Mouse (Mus musculus): ENCODE measurements around the gene Retsat. TPM values are rescaled to one million over a fixed set of nuclear protein-coding genes. Genes with fewer than 3 reads are reported as not detected.

Retsat gene
- total RNA-seq, 2 experiments from 2014 or later, result 15.6 to 24.3 TPM

- ATAC-seq (replicated peaks; ENCODE audit: low FRiP score, low TSS enrichment, poor library complexity, severe bottlenecking), result no peak
These were observed 56.1 kb downstream of the Retsat start for GRCm38 (mm10) chr6:72654355-72654754.

GRCm38 (mm10) chr6:72655309-72656052, 57.2 kb downstream of the Retsat start:
- ATAC-seq (replicated peaks; ENCODE audit: low FRiP score, low TSS enrichment, poor library complexity, severe bottlenecking), result no peak

- ATAC-seq (replicated peaks; ENCODE audit: low FRiP score, low TSS enrichment, poor library complexity, severe bottlenecking), result no peak
These were observed 57.8 kb downstream of the Retsat start for GRCm38 (mm10) chr6:72656053-72656442.

- ATAC-seq (replicated peaks; ENCODE audit: low FRiP score, low TSS enrichment, poor library complexity, severe bottlenecking), result no peak
These were observed 59.7 kb downstream of the Retsat start for GRCm38 (mm10) chr6:72658006-72658405.

Other genes starting within 250 kb of the Retsat start
- 0.92 and 5.0 TPM in 2 replicates for gene Tmem150a, start 243.0 kb upstream of the Retsat start, total RNA-seq (2014; fragmentation: Nextera tagmentation)
- not detected in 2 replicates for gene Tmem150a, start 243.0 kb upstream of the Retsat start, total RNA-seq (2017)
- gene Rnf181, start 231.5 kb upstream of the Retsat start, total RNA-seq (2014; fragmentation: Nextera tagmentation), result 82.6 and 91.5 TPM in 2 replicates
- 34.8 and 55.5 TPM in 2 replicates for gene Rnf181, start 231.5 kb upstream of the Retsat start, total RNA-seq (2017)
- gene Vamp5, start 218.0 kb upstream of the Retsat start, total RNA-seq (2014; fragmentation: Nextera tagmentation), result 420 and 424 TPM in 2 replicates
- gene Vamp5, start 218.0 kb upstream of the Retsat start, total RNA-seq (2017), result 125 and 132 TPM in 2 replicates
- 225 and 320 TPM in 2 replicates for gene Vamp8, start 207.8 kb upstream of the Retsat start, total RNA-seq (2014; fragmentation: Nextera tagmentation)
- 240 and 305 TPM in 2 replicates for gene Vamp8, start 207.8 kb upstream of the Retsat start, total RNA-seq (2017)
- gene Ggcx, start 184.2 kb upstream of the Retsat start, total RNA-seq (2014; fragmentation: Nextera tagmentation), result 8.6 and 11.3 TPM in 2 replicates
- 3.7 and 11.2 TPM in 2 replicates for gene Ggcx, start 184.2 kb upstream of the Retsat start, total RNA-seq (2017)
- 555 and 732 TPM in 2 replicates for gene Mat2a, start 158.9 kb upstream of the Retsat start, total RNA-seq (2014; fragmentation: Nextera tagmentation)
- gene Mat2a, start 158.9 kb upstream of the Retsat start, total RNA-seq (2017), result 235 and 332 TPM in 2 replicates
- gene Sh2d6, start 76.8 kb upstream of the Retsat start, total RNA-seq (2014; fragmentation: Nextera tagmentation), result not detected in 2 replicates
- not detected in 2 replicates for gene Sh2d6, start 76.8 kb upstream of the Retsat start, total RNA-seq (2017)
- gene Capg, start 54.1 kb upstream of the Retsat start, total RNA-seq (2014; fragmentation: Nextera tagmentation), result 23.7 and 36.7 TPM in 2 replicates
- gene Capg, start 54.1 kb upstream of the Retsat start, total RNA-seq (2017), result 37.9 and 39.3 TPM in 2 replicates
- 16.2 and 17.0 TPM in 2 replicates for gene Elmod3, start 62 bp upstream of the Retsat start, total RNA-seq (2014; fragmentation: Nextera tagmentation)
- gene Elmod3, start 62 bp upstream of the Retsat start, total RNA-seq (2017), result 6.6 and 8.1 TPM in 2 replicates
- 22.6 and 29.3 TPM in 2 replicates for gene Tgoln1, start 18.5 kb downstream of the Retsat start, total RNA-seq (2014; fragmentation: Nextera tagmentation)
- gene Tgoln1, start 18.5 kb downstream of the Retsat start, total RNA-seq (2017), result 51.4 and 64.7 TPM in 2 replicates
- gene Tcf7l1, start 190.8 kb downstream of the Retsat start, total RNA-seq (2014; fragmentation: Nextera tagmentation), result 0.90 TPM in 1 of 2 replicates, not detected in the other
- gene Tcf7l1, start 190.8 kb downstream of the Retsat start, total RNA-seq (2017), result not detected in 2 replicates